Mouse (Mus musculus) testis, adult 2 months (tissue): ENCODE measurements around the gene Gm4952. TPM values are rescaled to one million over a fixed set of nuclear protein-coding genes. Genes with fewer than 3 reads are reported as not detected.
"Not testable (repeated sequence)": the region's sequence is repeated elsewhere in the genome, so short reads cannot be mapped to it uniquely, and the experiment has no call there.

Experiments used
- H3K27ac ChIP-seq: fragments of 200-500 bp; 2 replicates; pipeline ENCODE4 v1.5.1; 2012; ENCODE audit warnings: low read depth, low read length; ENCODE audit not compliant: control insufficient read depth, insufficient read depth
- H3K27me3 ChIP-seq: fragments of 200-500 bp; 2 replicates; pipeline ENCODE4 v1.6.1; 2012; ENCODE audit warnings: mild to moderate bottlenecking, low read length, moderate library complexity; ENCODE audit not compliant: control insufficient read depth, insufficient read depth
- H3K36me3 ChIP-seq: fragments of 200-500 bp; 2 replicates; pipeline ENCODE4 v1.6.1; 2012; ENCODE audit warnings: mild to moderate bottlenecking, low read length; ENCODE audit not compliant: control insufficient read depth, insufficient read depth
- H3K4me1 ChIP-seq: fragments of 200-500 bp; 2 replicates; pipeline ENCODE4 v1.6.1; 2012; ENCODE audit warnings: low read length; ENCODE audit not compliant: control insufficient read depth, insufficient read depth
- H3K4me3 ChIP-seq: fragments of 200-500 bp; 2 replicates; pipeline ENCODE4 v1.5.1; 2012; ENCODE audit warnings: low read depth, mild to moderate bottlenecking, low read length, moderate library complexity, mixed read lengths; ENCODE audit not compliant: control insufficient read depth
- CTCF ChIP-seq: fragments of 200-500 bp; IDR thresholded peaks from 2 replicates; pipeline ENCODE4 v1.5.1; 2012; ENCODE audit warnings: low read depth, mild to moderate bottlenecking, inconsistent platforms, low read length, moderate library complexity; ENCODE audit not compliant: control insufficient read depth, insufficient read depth, insufficient replicate concordance
- POLR2A ChIP-seq: fragments of 200-500 bp; IDR thresholded peaks from 2 replicates; pipeline ENCODE4 v1.6.1; 2012; ENCODE audit warnings: low read depth, mild to moderate bottlenecking, inconsistent platforms, low read length, moderate library complexity; ENCODE audit not compliant: control insufficient read depth
- polyA plus RNA-seq: library from polyadenylated mRNA; depleted of rRNA; stranded (reverse); fragments of >200 nt; gene quantifications from 2 replicates; pipeline ENCODE4 v1.2.3, GENCODE M21; 2012; rRNA removed

The Gm4952 gene
- polyA plus RNA-seq, 1 experiment = not detected

DNA sequence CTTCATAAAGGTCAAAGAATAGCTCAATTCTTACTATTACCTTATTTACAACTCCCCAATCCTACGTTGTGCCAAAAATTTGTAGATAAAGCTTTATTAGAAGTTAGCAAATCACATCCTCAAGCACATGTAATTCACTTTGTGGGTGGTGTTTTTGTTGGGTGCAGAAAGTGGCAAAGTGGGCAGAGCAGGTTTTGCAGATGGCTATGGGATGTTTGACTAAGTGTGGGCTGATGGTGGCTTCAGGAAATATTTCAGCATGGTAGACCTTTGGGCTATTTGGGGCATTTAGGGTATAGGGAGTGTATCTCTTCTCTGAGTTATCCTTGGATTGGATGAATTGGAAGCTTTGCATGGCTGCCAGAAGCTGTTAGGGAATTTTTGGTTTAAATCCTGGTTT lies 66.4 kb downstream of the Gm4952 start:
- TF ChIP-seq CTCF (no peak), POLR2A (no peak)
- H3K27me3 ChIP-seq = no peaks in the 10 kb centered on the region
- no peaks in the 10 kb centered on the region for H3K4me1 ChIP-seq
- no peak overlapping the region for H3K27ac ChIP-seq
- H3K36me3 ChIP-seq = no peaks in the 10 kb centered on the region
- H3K4me3 ChIP-seq = no peak overlapping the region

DNA sequence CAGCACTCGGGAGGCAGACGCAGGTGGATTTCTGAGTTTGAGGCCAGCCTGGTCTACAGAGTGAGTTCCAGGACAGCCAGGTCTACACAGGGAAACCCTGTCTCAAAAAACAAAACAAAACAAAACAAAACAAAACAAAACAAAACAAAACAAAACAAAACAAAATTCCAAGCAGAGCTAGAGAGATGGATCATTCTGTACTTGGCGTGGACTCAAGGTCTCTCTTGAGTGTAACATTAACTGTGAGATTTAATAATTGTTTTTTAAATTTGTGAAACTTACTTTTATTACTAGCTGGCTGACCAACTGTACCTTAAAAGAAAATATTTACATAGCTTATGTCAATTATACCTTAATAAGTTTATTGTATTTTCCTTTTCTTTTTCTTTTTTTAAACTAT lies 68.8 kb downstream of the Gm4952 start:
- H3K36me3 ChIP-seq, H3K4me3 ChIP-seq, H3K27ac ChIP-seq, H3K4me1 ChIP-seq, H3K27me3 ChIP-seq: not testable (repeated sequence)

GRCm38 (mm10) chr19:12670139-12670538 lies 70.4 kb downstream of the Gm4952 start, which contains the start of gene Olfr1442:
Gene Olfr1442 (plus strand): TSS chr19:12670439.
- H3K27ac ChIP-seq = no peak within 1 kb of the TSS
- TF ChIP-seq CTCF = no peak
- no peak for TF ChIP-seq POLR2A
- H3K4me3 ChIP-seq = no peak within 1 kb of the TSS
- H3K4me1 ChIP-seq = no peaks in the 10 kb centered on the region
- H3K36me3 ChIP-seq = no peaks in the 10 kb centered on the region
- H3K27me3 ChIP-seq = no peaks in the 10 kb centered on the region

DNA sequence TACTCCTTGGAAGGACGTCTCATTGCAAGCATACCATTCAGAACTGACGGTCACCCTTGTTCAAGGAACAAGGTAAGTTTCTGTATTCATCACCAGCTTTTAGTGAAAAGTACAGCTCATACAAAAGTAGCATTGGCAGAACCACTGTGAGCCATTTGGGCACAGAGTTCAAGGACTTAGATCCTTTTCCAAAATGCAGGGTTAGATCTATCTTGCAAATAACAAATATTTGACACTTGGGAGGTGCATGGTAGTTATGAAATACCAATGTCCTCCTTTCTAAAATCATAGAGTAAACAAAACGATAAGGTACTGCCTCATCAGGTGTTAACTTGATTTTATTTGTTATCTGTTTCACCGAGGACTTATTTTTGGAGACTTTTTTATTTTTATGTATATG lies 71.3 kb downstream of the Gm4952 start:
- no peaks in the 10 kb centered on the region for H3K4me1 ChIP-seq
- no peaks in the 10 kb centered on the region for H3K27me3 ChIP-seq
- H3K36me3 ChIP-seq = no peaks in the 10 kb centered on the region
- H3K27ac ChIP-seq = no peak overlapping the region
- no peak overlapping the region for H3K4me3 ChIP-seq
- no peak for TF ChIP-seq POLR2A
- TF ChIP-seq CTCF = no peak

DNA sequence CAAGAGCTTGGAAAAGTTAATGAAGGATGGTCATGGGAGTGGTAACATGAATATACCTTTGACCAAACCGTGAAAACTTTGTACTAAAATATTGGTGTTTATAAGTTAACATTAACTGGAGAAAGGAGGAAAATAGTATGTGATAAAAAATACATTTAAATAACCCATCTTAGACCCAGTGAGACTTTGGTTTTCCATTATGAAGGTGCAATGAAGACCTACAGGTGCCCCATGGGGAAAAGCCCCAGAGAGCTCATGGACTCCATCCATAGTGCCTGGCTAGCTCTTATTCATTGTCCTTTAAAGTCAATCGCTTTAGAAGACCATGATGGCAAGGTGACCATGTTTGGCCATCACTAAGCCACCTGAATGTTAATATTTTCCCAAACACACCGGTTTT lies 78.0 kb downstream of the Gm4952 start, which contains the start of gene Olfr1443:
Gene Olfr1443, plus strand, starts transcription at position 301 of the 400 bp plus-strand sequence.
- no peaks in the 10 kb centered on the region for H3K36me3 ChIP-seq
- no peak within 1 kb of the TSS for H3K4me3 ChIP-seq
- H3K27ac ChIP-seq = no peak within 1 kb of the TSS
- TF ChIP-seq POLR2A = no peak
- TF ChIP-seq CTCF = no peak
- no peaks in the 10 kb centered on the region for H3K27me3 ChIP-seq
- no peaks in the 10 kb centered on the region for H3K4me1 ChIP-seq

Other genes with a start within 250 kb of the Gm4952 start
- gene Olfr1440, start 212.7 kb upstream of the Gm4952 start, polyA plus RNA-seq = not detected in 2 replicates
- not detected in 2 replicates for gene Olfr1441, start 182.5 kb upstream of the Gm4952 start, polyA plus RNA-seq
- gene Pfpl, start 172.1 kb upstream of the Gm4952 start, polyA plus RNA-seq = 0.02 TPM in 2 replicates
- gene Mpeg1, start 139.2 kb upstream of the Gm4952 start, polyA plus RNA-seq = 2.8 and 3.3 TPM in 2 replicates
- gene Dtx4, start 98.5 kb upstream of the Gm4952 start, polyA plus RNA-seq = 5.7 and 6.0 TPM in 2 replicates
- 0.07 and 0.11 TPM in 2 replicates for gene Fam111a, start 54.2 kb upstream of the Gm4952 start, polyA plus RNA-seq
- gene Glyat, start 33.3 kb downstream of the Gm4952 start, polyA plus RNA-seq = not detected in 2 replicates
- not detected in 2 replicates for gene Olfr1442, start 70.5 kb downstream of the Gm4952 start, polyA plus RNA-seq
- not detected in 2 replicates for gene Olfr1443, start 78.1 kb downstream of the Gm4952 start, polyA plus RNA-seq
- gene Keg1, start 95.8 kb downstream of the Gm4952 start, polyA plus RNA-seq = not detected in 2 replicates
- 2.9 and 3.1 TPM in 2 replicates for gene Cntf, start 165.7 kb downstream of the Gm4952 start, polyA plus RNA-seq
- gene Zfp91, start 196.2 kb downstream of the Gm4952 start, polyA plus RNA-seq = 40.2 and 48.5 TPM in 2 replicates
- gene Lpxn, start 196.2 kb downstream of the Gm4952 start, polyA plus RNA-seq = 25.4 and 27.6 TPM in 2 replicates
- gene Gm5244, start 246.7 kb downstream of the Gm4952 start, polyA plus RNA-seq = 0.21 and 0.41 TPM in 2 replicates